Mouse (Mus musculus) megakaryocyte, embryonic 14.5 days (primary cell): ENCODE results near the gene Aldh1a3.

Source experiments
- FLI1 ChIP-seq: IDR thresholded peaks from 2 replicates; pipeline ENCODE4 v1.6.1; 2012; ENCODE audit warnings: low read length, inconsistent platforms, mixed read lengths
- GATA1 ChIP-seq: IDR thresholded peaks from 3 replicates; pipeline ENCODE4 v1.6.1; 2012; ENCODE audit warnings: mixed read lengths, low read length, inconsistent platforms, borderline replicate concordance

DNA sequence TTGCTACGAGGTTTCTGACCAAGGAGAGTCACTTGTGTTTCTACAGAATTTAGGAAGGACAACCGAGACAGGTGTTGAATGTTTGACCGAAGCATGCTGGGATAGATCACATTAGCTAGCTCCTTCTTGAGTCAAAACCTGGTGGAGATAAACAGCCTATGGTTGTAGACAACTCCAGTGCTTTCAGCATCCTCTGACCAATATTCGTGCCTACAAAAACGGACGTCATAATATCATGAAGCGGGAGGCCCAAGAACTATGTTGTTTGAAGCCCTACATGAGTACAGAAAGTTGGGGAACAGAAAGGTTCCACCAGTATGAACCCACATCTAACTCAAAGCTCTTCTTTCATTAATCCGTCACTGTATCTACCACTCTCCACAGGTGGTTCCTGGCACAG is 42.4 kb downstream of the Aldh1a3 start:
- TF ChIP-seq GATA1 (no peak), FLI1 (no peak)
